Mouse (Mus musculus) T-cell, adult 2 months (primary cell): Measurements from ENCODE around the gene Itch.
A peak's percentile ranks its signal among the peaks of the same experiment; 100 is the strongest.
"Not testable (repeated sequence)": the region's sequence is repeated elsewhere in the genome, so short reads cannot be mapped to it uniquely, and the experiment has no call there.

Source experiments
- DNase-seq: peaks from one replicate; pipeline ENCODE4 v3.0.0; 2022; ENCODE audit warnings: low spot score

The Itch gene

GRCm38 (mm10) chr2:155149296-155149695 lies 16.0 kb downstream of the Itch start:
- not testable (repeated sequence) for DNase-seq

DNA sequence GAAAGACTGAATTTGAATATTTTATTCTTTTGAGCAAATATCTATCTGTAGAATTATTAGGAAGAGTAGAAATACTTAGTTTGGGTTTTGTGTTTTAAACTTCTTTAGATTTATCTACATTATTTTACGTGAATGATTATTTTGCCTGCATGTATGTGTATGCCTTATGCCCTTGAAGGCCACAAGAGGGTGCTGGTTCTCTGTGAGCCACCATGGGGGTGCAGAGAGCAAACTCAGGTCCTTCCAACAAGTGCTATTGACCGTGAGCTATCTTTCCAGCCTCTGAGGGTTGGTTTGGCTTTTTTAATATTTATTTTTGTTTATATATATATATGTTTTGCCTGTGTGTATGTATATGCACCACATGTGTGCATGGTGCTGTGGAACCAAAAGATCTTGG lies 74.1 kb downstream of the Itch start:
- peak; percentile 17 for DNase-seq

- DNase-seq = no peak
Observed at GRCm38 (mm10) chr2:155223145-155223544, 89.8 kb downstream of the Itch start.

- no peak for DNase-seq
Observed at GRCm38 (mm10) chr2:155224721-155225120, 91.4 kb downstream of the Itch start.

GRCm38 (mm10) chr2:155235746-155236361 lies 102.5 kb downstream of the Itch start:
- no peak for DNase-seq

GRCm38 (mm10) chr2:155236362-155236992 lies 103.2 kb downstream of the Itch start, which contains the start of gene Dynlrb1:
Gene Dynlrb1, plus strand, starts transcription at chr2:155236533.
- DNase-seq = peak; percentile 88

DNA sequence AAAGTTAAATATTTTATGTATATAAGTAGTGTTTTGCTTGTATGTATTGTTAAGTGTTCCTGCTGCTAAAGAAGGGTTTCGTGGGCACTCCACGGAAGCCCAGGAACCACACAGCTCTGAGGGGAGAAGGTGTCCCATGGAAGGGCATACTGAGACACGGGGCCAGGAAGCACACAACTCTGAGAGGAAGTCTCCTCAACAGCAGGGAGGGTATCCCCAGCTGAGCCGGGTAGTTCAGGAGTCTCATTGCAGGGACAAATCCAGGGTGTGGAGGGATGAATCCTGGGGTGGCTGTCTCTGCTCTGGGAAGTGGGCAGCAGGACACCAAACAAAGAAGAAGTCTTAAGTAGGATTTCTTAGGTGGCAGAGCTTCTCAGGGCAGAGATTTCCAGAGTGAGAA lies 104.0 kb downstream of the Itch start:
- DNase-seq = peak; percentile 3

DNA sequence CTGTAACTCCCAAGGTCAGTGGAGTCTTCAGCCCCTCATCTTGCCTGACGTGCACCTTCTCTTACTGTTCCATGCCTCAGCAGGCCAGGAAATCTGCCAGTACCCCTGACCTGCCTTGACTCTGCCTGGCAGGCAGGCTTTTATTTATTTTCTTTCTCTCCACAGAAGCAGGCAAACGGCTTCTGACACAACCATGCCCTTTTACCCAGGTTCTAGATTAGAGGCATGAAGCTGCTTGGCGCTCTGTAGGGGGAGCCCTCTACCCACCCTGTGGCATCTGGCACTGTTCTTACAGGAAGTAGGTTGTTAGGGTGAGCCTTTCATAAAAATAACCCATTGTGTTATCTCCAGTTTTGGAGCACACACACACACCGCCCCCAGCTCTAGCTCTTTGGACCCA lies 107.6 kb downstream of the Itch start:
- DNase-seq = peak; percentile 32

DNA sequence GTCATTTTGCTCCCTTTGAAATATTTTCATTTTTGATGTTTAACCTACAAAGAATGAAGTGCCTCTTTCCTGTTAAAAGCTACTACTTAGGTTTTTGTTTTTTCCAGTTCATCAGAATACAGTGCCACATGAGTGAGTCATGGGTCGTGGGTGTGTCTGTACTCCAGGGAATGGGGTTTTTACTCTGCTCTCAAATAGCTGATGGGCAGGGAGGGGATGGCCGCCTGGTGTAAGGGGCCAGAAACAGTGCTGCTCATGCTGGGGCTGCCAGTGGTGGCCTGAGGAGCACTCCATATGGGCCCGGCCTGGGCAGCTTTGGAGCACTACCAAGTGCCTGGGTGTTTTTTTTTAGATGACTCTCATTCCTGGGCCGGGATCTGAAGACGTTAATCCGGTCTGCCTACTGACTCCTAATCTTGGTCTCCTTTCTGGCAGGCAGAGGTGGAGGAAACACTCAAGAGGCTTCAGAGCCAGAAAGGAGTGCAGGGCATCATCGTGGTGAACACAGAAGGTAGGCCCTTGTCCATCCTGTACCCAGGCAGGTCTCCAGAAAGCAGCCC lies 109.1 kb downstream of the Itch start:
- DNase-seq = no peak

- no peak for DNase-seq
Observed at GRCm38 (mm10) chr2:155246231-155246630, 112.9 kb downstream of the Itch start.

- DNase-seq = no peak
Observed at GRCm38 (mm10) chr2:155248206-155248605, 114.9 kb downstream of the Itch start.

DNA sequence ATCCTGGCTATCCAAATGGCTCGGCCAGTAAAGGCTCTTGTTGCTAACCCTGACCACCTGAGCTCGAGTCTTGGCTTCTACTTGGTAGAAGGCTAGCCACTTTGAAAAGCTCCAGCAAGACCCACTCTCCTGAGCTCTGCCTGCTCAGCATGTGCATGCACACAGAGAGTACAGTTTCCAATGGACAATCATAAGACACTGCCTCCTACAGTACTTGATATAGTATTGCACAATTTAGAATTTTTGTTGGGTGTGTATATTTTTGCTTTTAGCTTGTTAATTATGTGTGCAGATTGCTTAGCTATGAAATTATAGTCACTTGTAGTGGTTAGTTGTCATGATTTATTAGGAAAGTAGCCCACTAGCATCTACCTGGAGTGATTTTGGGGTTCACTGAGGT lies 115.4 kb downstream of the Itch start:
- no peak for DNase-seq

DNA sequence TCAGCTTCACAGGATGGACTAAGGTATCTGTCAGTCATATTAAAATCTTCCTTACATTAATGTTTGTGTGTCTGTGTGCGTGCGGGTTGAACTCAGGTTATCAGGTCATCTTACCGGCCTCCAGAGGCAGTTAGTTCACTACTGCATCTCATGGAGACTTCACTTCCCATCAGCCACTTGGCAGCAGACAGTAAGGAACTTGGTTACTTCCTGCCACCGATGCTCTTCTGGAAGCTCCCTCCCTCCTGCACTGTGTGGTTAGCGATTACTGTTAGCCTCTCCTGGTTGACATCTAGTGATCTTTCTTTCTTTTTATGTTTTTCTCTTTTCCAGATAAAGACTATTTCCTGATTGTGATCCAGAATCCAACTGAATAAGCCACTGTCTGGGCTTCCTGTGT lies 116.3 kb downstream of the Itch start:
- no peak for DNase-seq

DNA sequence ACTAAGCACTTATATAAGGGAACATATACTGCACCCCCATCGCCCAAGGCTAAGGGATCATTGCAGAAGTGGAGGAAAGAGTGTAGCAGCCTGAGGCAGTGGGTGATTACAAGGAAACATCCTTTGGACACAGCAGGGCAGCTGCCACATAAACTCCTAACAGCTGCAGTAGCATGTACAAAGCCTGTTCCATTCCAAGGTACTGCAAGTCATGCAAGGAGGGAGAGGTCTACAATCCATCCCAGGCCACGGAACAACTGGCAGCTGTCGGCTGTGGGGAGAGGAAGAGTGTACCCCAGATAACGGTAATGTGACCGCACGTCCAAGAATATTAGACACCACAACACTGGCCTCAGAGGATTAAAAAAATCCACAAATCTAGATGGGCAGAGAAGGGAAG lies 132.2 kb downstream of the Itch start:
- DNase-seq = no peak

DNA sequence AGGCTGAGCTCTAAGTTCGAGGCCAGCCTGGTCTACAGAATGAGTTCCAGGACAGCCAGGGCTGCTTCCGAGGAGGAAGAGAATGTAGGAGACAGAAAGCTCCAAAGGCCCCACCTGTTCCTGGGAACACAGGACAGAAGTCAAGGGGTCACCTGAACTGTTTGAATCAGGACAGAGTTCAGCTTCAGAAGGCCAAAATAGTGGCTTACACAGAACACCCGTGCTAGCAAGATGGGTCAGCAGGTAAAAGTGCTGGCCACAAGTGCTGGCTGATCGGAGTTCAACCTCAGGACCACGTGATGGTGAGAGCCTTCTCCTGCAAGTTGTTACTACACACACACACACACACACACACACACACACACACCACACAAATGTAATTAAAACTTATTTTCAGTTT lies 133.6 kb downstream of the Itch start:
- no peak for DNase-seq

DNA sequence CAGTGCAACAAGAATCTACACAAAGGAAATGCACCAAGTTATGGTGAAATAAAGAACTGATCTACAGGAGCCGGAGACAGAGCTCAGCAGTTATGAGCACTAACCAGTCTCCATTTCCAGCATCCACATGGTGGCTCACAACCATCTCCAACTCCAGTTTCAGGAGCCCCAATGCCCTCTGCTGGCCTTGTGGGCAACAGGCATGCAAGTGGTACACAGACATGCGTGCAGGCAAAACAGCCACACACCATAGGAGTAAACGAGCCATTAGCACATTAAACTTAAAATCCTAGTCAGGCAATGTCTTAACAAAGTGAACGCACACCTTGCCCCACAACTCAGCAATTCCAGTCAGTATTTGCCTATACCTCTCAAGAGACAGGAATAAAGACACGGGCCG lies 138.6 kb downstream of the Itch start:
- DNase-seq = peak; percentile 12

DNA sequence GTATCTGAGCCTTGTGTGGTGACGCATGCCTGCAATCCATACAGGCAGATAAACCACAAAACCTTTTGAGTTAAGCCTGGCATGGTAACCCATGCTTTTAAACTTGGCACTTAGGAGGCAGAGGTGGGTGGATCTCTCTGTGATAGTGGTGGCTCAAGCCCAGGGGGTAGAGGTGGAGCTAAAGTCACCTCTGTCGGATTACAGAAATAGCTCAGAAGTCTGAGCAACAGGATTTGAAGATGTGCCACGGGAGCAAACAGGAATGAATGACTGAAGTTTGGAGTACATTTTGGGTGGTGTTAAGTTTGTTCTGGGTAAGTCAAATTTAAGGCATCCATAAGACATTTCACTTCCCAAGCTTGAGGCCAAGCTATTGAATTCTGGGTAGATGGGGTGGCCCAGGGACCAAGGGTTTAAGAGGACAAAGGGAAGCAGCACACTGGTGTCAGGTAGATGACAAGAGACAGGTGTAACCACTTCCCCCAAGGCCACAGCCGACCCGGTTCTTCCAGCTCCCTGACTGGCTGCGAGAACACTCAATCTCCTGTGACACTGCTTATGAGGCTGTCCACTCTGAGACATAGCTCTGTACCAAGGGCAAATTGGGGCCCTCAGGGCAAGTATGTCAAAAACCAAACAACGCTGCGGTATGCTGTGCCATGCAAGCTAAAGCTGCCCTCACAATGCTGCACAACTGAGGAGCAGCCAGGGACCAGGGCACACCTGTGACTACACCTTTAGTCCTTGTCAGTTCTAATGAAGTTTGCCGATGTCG lies 139.3 kb downstream of the Itch start:
- DNase-seq = no peak

DNA sequence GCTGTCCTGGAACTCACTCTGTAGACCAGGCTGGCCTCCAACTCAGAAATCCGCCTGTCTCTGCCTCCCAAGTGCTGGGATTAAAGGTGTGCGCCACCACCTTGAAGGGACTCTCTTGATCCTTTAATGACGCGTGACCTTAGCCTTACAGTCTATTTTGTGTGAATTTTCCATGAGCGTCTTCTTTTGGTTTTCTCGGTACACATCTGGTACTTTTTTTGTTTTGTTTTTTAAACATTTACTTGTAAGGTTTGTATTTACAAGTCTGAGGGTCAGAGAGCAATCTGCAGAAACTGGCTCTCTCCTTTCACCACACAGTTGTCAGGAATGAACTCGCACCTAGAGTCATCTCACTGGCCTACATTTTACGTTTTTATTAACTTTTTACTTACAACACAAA lies 140.3 kb downstream of the Itch start:
- no peak for DNase-seq

DNA sequence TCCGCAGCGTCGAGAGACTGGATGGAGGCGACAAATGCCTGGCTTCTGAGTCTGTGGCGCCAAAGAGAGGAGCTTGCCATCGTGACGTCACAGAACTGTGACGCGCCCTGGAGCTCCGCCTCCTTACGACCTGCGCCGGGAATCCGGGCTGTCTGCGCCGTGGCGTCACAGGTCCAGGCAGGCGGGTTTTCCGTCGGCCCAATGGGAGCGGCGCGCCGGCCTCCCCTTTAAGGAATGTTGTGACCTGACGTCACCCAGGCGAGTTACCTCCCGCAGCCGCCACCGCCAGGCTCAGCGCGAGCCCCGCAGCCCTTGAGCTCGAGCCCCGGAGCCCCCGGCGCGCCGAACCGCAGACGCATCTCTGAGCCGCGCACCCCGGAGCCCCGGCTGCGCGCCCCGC lies 142.9 kb downstream of the Itch start, which contains the start of gene Map1lc3a:
Map1lc3a (plus strand) TSS at position 103 of the 400 bp plus-strand sequence.
- peak; percentile 98 for DNase-seq
